Mouse (Mus musculus) stomach, embryonic 16.5 days (tissue): ENCODE results near the gene Klk1b8. TPM values are rescaled to one million over a fixed set of nuclear protein-coding genes. Genes with fewer than 3 reads are reported as not detected.
"Not testable (repeated sequence)": the region's sequence is repeated elsewhere in the genome, so short reads cannot be mapped to it uniquely, and the experiment has no call there.

Experiments
- ATAC-seq: fragments of 200-750 bp; cut with Nextera tagmentation; 2 replicates; pipeline ENCODE4 v1.8.0; 2017; ENCODE audit warnings: moderate number of reproducible peaks, moderate TSS enrichment; ENCODE audit not compliant: insufficient read depth, low FRiP score
- H3K27ac ChIP-seq: fragments of 300-500 bp; sonication (generic); 2 replicates; pipeline ENCODE4 v1.5.1; 2014; ENCODE audit warnings: low read length
- H3K27me3 ChIP-seq: fragments of 300-500 bp; sonication (generic); 2 replicates; pipeline ENCODE4 v1.6.1; 2014; ENCODE audit warnings: low read length, control low read depth, mixed read lengths; ENCODE audit not compliant: control insufficient read depth, insufficient read depth
- H3K36me3 ChIP-seq: fragments of 300-500 bp; sonication (generic); 2 replicates; pipeline ENCODE4 v1.6.1; 2014; ENCODE audit warnings: low read length; ENCODE audit not compliant: control insufficient read depth, insufficient read depth
- H3K4me1 ChIP-seq: fragments of 300-500 bp; sonication (generic); 2 replicates; pipeline ENCODE4 v1.6.1; 2014; ENCODE audit warnings: low read length, control low read depth, mixed read lengths; ENCODE audit not compliant: control insufficient read depth, insufficient read depth
- H3K4me2 ChIP-seq: fragments of 300-500 bp; sonication (generic); 2 replicates; pipeline ENCODE4 v1.6.1; 2014; ENCODE audit warnings: low read depth, low read length, mixed read lengths
- H3K4me3 ChIP-seq: fragments of 300-500 bp; sonication (generic); replicated peaks from 2 replicates; pipeline ENCODE4 v1.5.1; 2014; ENCODE audit warnings: mild to moderate bottlenecking, low read length
- H3K9ac ChIP-seq: fragments of 300-500 bp; sonication (generic); 2 replicates; pipeline ENCODE4 v1.6.1; 2014; ENCODE audit warnings: low read length
- H3K9me3 ChIP-seq: fragments of 300-500 bp; sonication (generic); replicated peaks from 2 replicates; pipeline ENCODE4 v1.6.1; 2016; ENCODE audit warnings: low read length, control low read depth; ENCODE audit not compliant: control insufficient read depth
- WGBS: fragments of 180-500 bp; shearing (Covaris S2); extraction: QIAGEN DNeasy Blood & Tissue Kit; methylation state at CpG from one replicate; pipeline ENCODE4 v1.1.7; 2014; 5-methylcytosine and 5-hydroxymethylcytosine counted together
- polyA plus RNA-seq: library from polyadenylated mRNA; unstranded; fragments of >200 nt; fragmentation: Nextera tagmentation; extraction: Ambion mirVana; gene quantifications from 2 replicates; pipeline ENCODE4 v1.2.1, GENCODE M21; 2015

Gene Klk1b8
- polyA plus RNA-seq, 1 experiment from 2014 or later: 1.3 TPM

DNA sequence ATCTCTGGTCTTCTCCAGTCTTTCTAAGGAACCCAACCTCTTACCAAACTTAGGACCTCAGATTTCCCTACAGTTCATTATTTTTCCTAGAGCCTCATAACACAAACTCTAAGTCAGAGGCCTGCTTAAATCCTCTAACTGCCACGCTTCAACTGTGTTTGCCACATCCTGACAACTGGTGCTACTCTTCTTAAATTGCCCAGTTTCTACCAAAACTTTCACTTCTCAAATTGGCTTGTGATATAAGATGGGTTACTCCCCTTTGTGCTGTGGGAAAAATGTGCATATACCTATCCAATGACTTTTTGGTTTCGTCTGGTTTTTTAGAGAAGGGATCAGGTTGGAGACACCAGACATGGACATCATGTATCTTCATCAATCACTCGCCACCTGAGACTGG, 16.6 kb downstream of the Klk1b8 start:
- H3K27ac ChIP-seq: no peak overlapping the region
- no peaks in the 10 kb centered on the region for H3K4me1 ChIP-seq
- no peak overlapping the region for H3K4me2 ChIP-seq
- H3K9me3 ChIP-seq: no peaks in the 10 kb centered on the region
- no peaks in the 10 kb centered on the region for H3K36me3 ChIP-seq
- H3K27me3 ChIP-seq: no peaks in the 10 kb centered on the region
- H3K4me3 ChIP-seq: no peak overlapping the region
- 73% methylated on average over 3 of the region's 3 CpGs for WGBS
- H3K9ac ChIP-seq: no peak overlapping the region
- ATAC-seq: no peak

- H3K9me3 ChIP-seq: no peaks in the 10 kb centered on the region
- H3K4me1 ChIP-seq: no peaks in the 10 kb centered on the region
- H3K27me3 ChIP-seq: no peaks in the 10 kb centered on the region
- no peak overlapping the region for H3K27ac ChIP-seq
- no peak overlapping the region for H3K9ac ChIP-seq
- ATAC-seq: no peak
- WGBS: 69% methylated on average over 2 of the region's 2 CpGs
- no peak overlapping the region for H3K4me3 ChIP-seq
- no peaks in the 10 kb centered on the region for H3K36me3 ChIP-seq
- H3K4me2 ChIP-seq: no peak overlapping the region
Observed at GRCm38 (mm10) chr7:43967612-43968011, 17.1 kb downstream of the Klk1b8 start.

GRCm38 (mm10) chr7:43975761-43976160, 25.3 kb downstream of the Klk1b8 start, which contains the start of gene Klk1b9:
TSS of gene Klk1b9 (plus strand) at chr7:43976061.
- H3K4me1 ChIP-seq, H3K36me3 ChIP-seq, ATAC-seq, H3K27ac ChIP-seq, H3K9me3 ChIP-seq, H3K27me3 ChIP-seq, H3K4me2 ChIP-seq, H3K9ac ChIP-seq, H3K4me3 ChIP-seq: not testable (repeated sequence)
- 83% methylated on average over 1 of the region's 1 CpGs for WGBS

DNA sequence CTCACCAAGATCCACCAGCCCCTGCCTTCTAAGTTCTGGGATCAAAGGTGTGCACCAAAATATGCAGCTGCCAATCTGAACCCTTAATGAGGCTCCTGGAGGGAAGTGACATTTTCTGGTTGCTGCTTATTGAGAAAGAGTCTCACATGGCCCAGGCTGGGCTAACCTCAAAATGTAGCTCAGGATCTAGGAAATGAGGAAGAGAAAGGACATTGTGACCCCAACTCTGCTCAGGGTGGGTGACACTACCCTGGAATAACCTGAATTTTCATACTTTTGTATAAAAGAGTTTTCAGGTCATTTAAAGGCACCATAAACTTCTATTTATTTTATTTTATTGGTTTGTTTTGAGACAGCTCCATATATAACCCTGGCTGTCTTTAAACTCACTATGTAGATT, 35.2 kb downstream of the Klk1b8 start:
- Histone ChIP-seq H3K27me3 (no peaks in the 10 kb centered on the region), H3K4me2 (no peak overlapping the region), H3K27ac (no peak overlapping the region), H3K9ac (no peak overlapping the region), H3K36me3 (no peaks in the 10 kb centered on the region), H3K4me1 (no peaks in the 10 kb centered on the region), H3K4me3 (no peak overlapping the region), H3K9me3 (no peaks in the 10 kb centered on the region)
- ATAC-seq: no peak

- not testable (repeated sequence) for H3K4me2 ChIP-seq, H3K9me3 ChIP-seq, ATAC-seq, H3K27me3 ChIP-seq, H3K27ac ChIP-seq, H3K4me3 ChIP-seq, H3K4me1 ChIP-seq, H3K36me3 ChIP-seq, H3K9ac ChIP-seq
- WGBS: 47% methylated on average over 1 of the region's 1 CpGs
Observed at GRCm38 (mm10) chr7:43994821-43995220, 44.4 kb downstream of the Klk1b8 start.

DNA sequence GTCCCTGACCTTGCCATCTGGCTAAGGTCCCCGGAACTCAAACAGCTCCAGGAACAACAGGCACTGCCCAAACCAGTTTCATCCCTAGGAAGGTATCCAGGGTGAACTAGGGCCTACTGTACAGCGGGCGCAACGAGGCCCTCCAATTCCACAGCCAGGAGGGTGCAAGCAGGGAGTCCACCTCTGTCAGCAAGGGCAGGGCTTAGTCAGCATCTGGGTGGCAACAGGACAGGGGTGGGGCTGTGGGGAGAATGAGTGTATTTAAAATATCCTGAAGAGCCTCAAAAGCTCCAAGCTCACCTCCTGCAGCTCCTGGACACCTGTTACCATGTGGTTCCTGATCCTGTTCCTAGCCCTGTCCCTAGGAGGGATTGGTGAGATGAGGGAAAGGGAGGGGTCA, 45.1 kb downstream of the Klk1b8 start, which contains the start of gene Klk1b11:
Gene Klk1b11 (plus strand): TSS at position 301 of the 400 bp plus-strand sequence.
- not testable (repeated sequence) for H3K27ac ChIP-seq, H3K4me1 ChIP-seq, H3K27me3 ChIP-seq, H3K36me3 ChIP-seq, ATAC-seq, H3K4me3 ChIP-seq, H3K4me2 ChIP-seq, H3K9me3 ChIP-seq, H3K9ac ChIP-seq
- 80% methylated on average over 4 of the region's 4 CpGs for WGBS

Other genes with a start within 250 kb of the Klk1b8 start
- 17.6 and 46.1 TPM in 2 replicates for gene Klk13, start 238.1 kb upstream of the Klk1b8 start, polyA plus RNA-seq
- 7.3 and 16.2 TPM in 2 replicates for gene Klk12, start 181.8 kb upstream of the Klk1b8 start, polyA plus RNA-seq
- 25.3 and 37.4 TPM in 2 replicates for gene Klk11, start 176.1 kb upstream of the Klk1b8 start, polyA plus RNA-seq
- gene Klk10, start 169.6 kb upstream of the Klk1b8 start, polyA plus RNA-seq: 42.4 and 129 TPM in 2 replicates
- gene Klk9, start 158.8 kb upstream of the Klk1b8 start, polyA plus RNA-seq: 2.7 and 5.3 TPM in 2 replicates
- 31.0 and 55.1 TPM in 2 replicates for gene Klk8, start 153.1 kb upstream of the Klk1b8 start, polyA plus RNA-seq
- gene Klk7, start 139.4 kb upstream of the Klk1b8 start, polyA plus RNA-seq: 0.22 and 0.66 TPM in 2 replicates
- gene Klk6, start 126.2 kb upstream of the Klk1b8 start, polyA plus RNA-seq: 0.30 and 0.42 TPM in 2 replicates
- 0.10 TPM in 1 of 2 replicates, not detected in the other for gene Klk5, start 108.7 kb upstream of the Klk1b8 start, polyA plus RNA-seq
- 0.18 TPM in 1 of 2 replicates, not detected in the other for gene Klk4, start 69.5 kb upstream of the Klk1b8 start, polyA plus RNA-seq
- not detected in 2 replicates for gene Klk15, start 16.9 kb upstream of the Klk1b8 start, polyA plus RNA-seq
- gene Klk1b1, start 16.1 kb downstream of the Klk1b8 start, polyA plus RNA-seq: not detected in 2 replicates
- gene Klk1b9, start 25.4 kb downstream of the Klk1b8 start, polyA plus RNA-seq: not detected in 2 replicates
- gene Klk1b11, start 45.2 kb downstream of the Klk1b8 start, polyA plus RNA-seq: 0.36 TPM in 1 of 2 replicates, not detected in the other
- 0.94 TPM in 1 of 2 replicates, not detected in the other for gene Klk1b26, start 61.5 kb downstream of the Klk1b8 start, polyA plus RNA-seq
- gene Klk1b27, start 101.6 kb downstream of the Klk1b8 start, polyA plus RNA-seq: not detected in 2 replicates
- not detected in 2 replicates for gene Klk1b21, start 151.7 kb downstream of the Klk1b8 start, polyA plus RNA-seq
- gene Klk1b22, start 162.0 kb downstream of the Klk1b8 start, polyA plus RNA-seq: not detected in 2 replicates
- 0.25 TPM in 1 of 2 replicates, not detected in the other for gene Klk1b16, start 186.1 kb downstream of the Klk1b8 start, polyA plus RNA-seq
- gene Klk1b24, start 237.6 kb downstream of the Klk1b8 start, polyA plus RNA-seq: 0.41 TPM in 1 of 2 replicates, not detected in the other
- gene Klk1b3, start 247.5 kb downstream of the Klk1b8 start, polyA plus RNA-seq: 0.61 TPM in 2 replicates